Mouse (Mus musculus) liver, embryonic 14.5 days (tissue): ENCODE measurements at regions not wholly inside any gene's neighbourhood (a gene's known extent, or its start where the extent isn't known, plus 50 kb on each side); places are given as distances from the start of the nearest gene placed in this dataset.

Experiments
- CTCF ChIP-seq: IDR thresholded peaks from 2 replicates; pipeline ENCODE4 v1.5.1; 2016; ENCODE audit warnings: antibody characterized with exemption, low read depth, control low read depth
- EP300 ChIP-seq: IDR thresholded peaks from 2 replicates; pipeline ENCODE4 v1.6.1; 2016; ENCODE audit warnings: antibody characterized with exemption, low read depth

DNA sequence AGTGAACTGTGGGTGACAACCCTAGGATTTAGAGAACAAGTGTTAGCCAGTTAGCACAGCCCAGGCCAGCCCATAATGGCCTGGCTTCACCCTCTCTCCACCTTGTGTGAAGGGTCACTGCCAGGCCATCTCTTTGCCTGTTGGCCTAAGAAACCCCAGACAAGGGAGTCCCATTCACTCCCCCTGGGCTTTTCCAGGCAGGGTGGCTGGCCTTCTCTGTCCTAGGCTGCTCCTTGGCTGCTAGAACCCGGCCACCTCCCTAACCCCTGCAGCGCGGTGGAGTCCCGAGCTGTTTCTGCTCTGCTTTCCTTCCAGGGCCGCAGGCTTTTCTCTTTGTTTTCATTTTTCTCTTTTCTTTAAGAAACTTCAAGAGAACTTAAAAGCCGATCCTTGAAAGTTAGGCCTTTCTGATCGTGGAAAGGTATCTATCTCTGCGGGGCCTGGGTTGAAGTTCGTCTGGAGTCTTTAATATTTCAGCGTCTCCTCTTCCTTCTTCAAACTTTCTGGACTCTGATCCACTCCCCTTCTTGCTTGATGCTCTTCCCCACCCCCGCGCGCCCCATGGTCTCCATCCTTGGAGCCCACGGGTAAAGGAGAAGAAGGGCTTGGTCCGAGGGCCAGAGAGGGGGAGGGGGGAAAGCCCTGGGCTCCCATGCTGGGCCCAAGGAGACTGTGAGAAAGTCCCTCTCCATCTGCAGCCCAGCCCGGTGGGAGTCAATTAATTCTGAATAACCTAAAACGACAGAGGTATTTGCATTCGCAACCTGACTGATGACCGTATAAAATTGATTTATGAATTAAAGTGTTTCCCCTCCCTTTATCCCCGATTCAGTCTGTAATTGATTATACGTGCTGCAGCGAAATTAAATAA lies 52.3 kb upstream of the Nepro start:
- no peak for TF ChIP-seq EP300
- TF ChIP-seq CTCF: no peak
